Comparison of ENCODE assay signal across 20 mouse cellular contexts in the genomic region with DNA sequence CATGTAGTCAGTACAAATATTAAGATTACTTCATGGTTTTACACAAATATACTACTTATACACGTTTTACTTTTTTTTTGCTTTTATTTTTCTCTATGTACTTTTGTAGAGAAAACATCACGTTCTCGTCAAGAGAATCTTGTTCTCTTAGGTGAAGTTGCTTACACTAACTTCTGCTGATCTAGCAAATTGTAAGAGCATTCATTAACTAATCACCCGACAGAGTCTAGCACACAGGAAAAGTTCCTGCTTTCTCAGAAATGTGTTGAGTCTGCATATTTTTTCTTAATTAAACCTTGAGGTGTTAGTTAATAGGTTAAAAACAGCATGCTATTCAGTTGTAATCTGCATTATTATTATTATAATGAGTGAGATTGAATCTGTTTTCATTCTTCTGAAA. TPM values are rescaled to one million over a fixed set of nuclear protein-coding genes. Genes with fewer than 3 reads are reported as not detected.
"Had no signal": no experiment of that assay in that cellular context is flagged by ENCODE, and none has a peak within 500 bp of the region (broad histone marks: within the 10 kb centered on the region; RNA-seq: fewer than 3 reads in every experiment).

No protein-coding gene starts in this region.

- H3K27me3 ChIP-seq: intestine, embryonic 15.5 days; limb, embryonic 15.5 days; neural tube, embryonic 15.5 days had no signal

- H3K4me3 ChIP-seq: intestine, embryonic 15.5 days; left cerebral cortex, adult 2 months; limb, embryonic 15.5 days; midbrain, embryonic 10.5 days; myocyte; neural tube, embryonic 15.5 days had no signal

- H3K27ac ChIP-seq: hindbrain, postnatal 0 days; intestine, embryonic 15.5 days; left cerebral cortex, adult 2 months; limb, embryonic 15.5 days; midbrain, embryonic 10.5 days; neural tube, embryonic 15.5 days had no signal

- H3K4me1 ChIP-seq: intestine, embryonic 15.5 days; limb, embryonic 15.5 days; midbrain, embryonic 10.5 days; neural tube, embryonic 15.5 days had no signal

- ATAC-seq: hindbrain, postnatal 0 days had no signal

- DNase-seq: lung, adult 2 months; midbrain, embryonic 14.5 days; right cerebral cortex, adult 18-20 months; right cerebral cortex, postnatal 25 days; thymus, adult 18-20 months had no signal

- H3K9ac ChIP-seq: intestine, embryonic 15.5 days; limb, embryonic 15.5 days; neural tube, embryonic 15.5 days had no signal

- H3K4me2 ChIP-seq: limb, embryonic 15.5 days; neural tube, embryonic 15.5 days had no signal

- H3K9me3 ChIP-seq: intestine, embryonic 15.5 days; limb, embryonic 15.5 days; midbrain, embryonic 10.5 days; neural tube, embryonic 15.5 days had no signal

- H3K36me3 ChIP-seq: intestine, embryonic 15.5 days; limb, embryonic 15.5 days; midbrain, embryonic 10.5 days; neural tube, embryonic 15.5 days had no signal

RNA-seq across cellular contexts. Expression of gene Ifne, which starts 1.2 kb away (rescaled TPM):
- total RNA-seq: hindbrain, postnatal 0 days; layer of hippocampus, postnatal 25 days; left cerebral cortex, adult 2 months; left cerebral cortex, postnatal 14 days; megakaryocyte, adult 5-6 weeks had no signal
- polyA plus RNA-seq: hindbrain, postnatal 0 days; intestine, embryonic 15.5 days; kidney, embryonic 14.5 days; limb, embryonic 11.5 days; limb, embryonic 15.5 days; lung, adult 2 months; midbrain, embryonic 10.5 days; midbrain, embryonic 14.5 days; myocyte; neural tube, embryonic 11.5 days; neural tube, embryonic 15.5 days had no signal

RNA-seq across cellular contexts. Expression of gene Ifna1, which starts 28.9 kb away (rescaled TPM):
- total RNA-seq: hindbrain, postnatal 0 days; layer of hippocampus, postnatal 25 days; left cerebral cortex, adult 2 months; left cerebral cortex, postnatal 14 days; megakaryocyte, adult 5-6 weeks had no signal
- polyA plus RNA-seq: hindbrain, postnatal 0 days; intestine, embryonic 15.5 days; kidney, embryonic 14.5 days; limb, embryonic 11.5 days; limb, embryonic 15.5 days; lung, adult 2 months; midbrain, embryonic 10.5 days; midbrain, embryonic 14.5 days; myocyte; neural tube, embryonic 11.5 days; neural tube, embryonic 15.5 days; stomach, postnatal 0 days; urinary bladder, adult 2 months had no signal

RNA-seq across cellular contexts. Expression of gene Ifna4, which starts 37.1 kb away (rescaled TPM):
- total RNA-seq: hindbrain, postnatal 0 days; layer of hippocampus, postnatal 25 days; left cerebral cortex, adult 2 months; left cerebral cortex, postnatal 14 days; megakaryocyte, adult 5-6 weeks had no signal
- polyA plus RNA-seq: hindbrain, postnatal 0 days; intestine, embryonic 15.5 days; kidney, embryonic 14.5 days; limb, embryonic 11.5 days; limb, embryonic 15.5 days; lung, adult 2 months; midbrain, embryonic 10.5 days; midbrain, embryonic 14.5 days; myocyte; neural tube, embryonic 11.5 days; neural tube, embryonic 15.5 days; stomach, postnatal 0 days; urinary bladder, adult 2 months had no signal

RNA-seq across cellular contexts. Expression of gene Ifna5, which starts 43.4 kb away (rescaled TPM):
- total RNA-seq: hindbrain, postnatal 0 days; layer of hippocampus, postnatal 25 days; left cerebral cortex, adult 2 months; left cerebral cortex, postnatal 14 days; megakaryocyte, adult 5-6 weeks had no signal
- polyA plus RNA-seq: hindbrain, postnatal 0 days; intestine, embryonic 15.5 days; kidney, embryonic 14.5 days; limb, embryonic 11.5 days; limb, embryonic 15.5 days; lung, adult 2 months; midbrain, embryonic 10.5 days; midbrain, embryonic 14.5 days; myocyte; neural tube, embryonic 11.5 days; neural tube, embryonic 15.5 days; stomach, postnatal 0 days; urinary bladder, adult 2 months had no signal

RNA-seq across cellular contexts. Expression of gene Ifna6, which starts 51.6 kb away (rescaled TPM):
- total RNA-seq: hindbrain, postnatal 0 days; layer of hippocampus, postnatal 25 days; left cerebral cortex, adult 2 months; left cerebral cortex, postnatal 14 days; megakaryocyte, adult 5-6 weeks had no signal
- polyA plus RNA-seq: hindbrain, postnatal 0 days; intestine, embryonic 15.5 days; kidney, embryonic 14.5 days; limb, embryonic 11.5 days; limb, embryonic 15.5 days; lung, adult 2 months; midbrain, embryonic 10.5 days; midbrain, embryonic 14.5 days; myocyte; neural tube, embryonic 11.5 days; neural tube, embryonic 15.5 days; stomach, postnatal 0 days; urinary bladder, adult 2 months had no signal
